Mouse (Mus musculus): ENCODE data around the gene Gprasp1.

Gene Gprasp1

DNA sequence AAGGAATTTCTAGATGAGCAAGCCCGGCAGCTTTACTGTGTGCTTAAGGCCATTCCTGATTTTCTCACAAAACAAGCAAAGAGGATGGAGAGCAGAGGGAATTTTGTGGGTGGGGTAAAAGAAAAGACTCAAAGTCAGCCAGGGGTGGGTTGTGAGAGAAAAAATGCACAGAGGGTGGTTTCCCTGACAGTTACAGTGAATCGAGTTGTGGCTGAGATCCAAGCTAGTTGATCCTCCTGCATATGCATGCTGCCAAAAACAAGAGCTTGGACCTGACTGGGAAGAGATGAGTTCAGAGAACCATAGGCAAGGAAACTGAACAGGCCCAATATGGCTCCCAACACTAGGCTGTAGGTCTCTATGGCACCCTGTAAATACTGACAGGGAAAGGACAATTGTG, 95.4 kb downstream of the Gprasp1 start:
- DNase-seq (ENCODE audit: low read depth): no peak

DNA sequence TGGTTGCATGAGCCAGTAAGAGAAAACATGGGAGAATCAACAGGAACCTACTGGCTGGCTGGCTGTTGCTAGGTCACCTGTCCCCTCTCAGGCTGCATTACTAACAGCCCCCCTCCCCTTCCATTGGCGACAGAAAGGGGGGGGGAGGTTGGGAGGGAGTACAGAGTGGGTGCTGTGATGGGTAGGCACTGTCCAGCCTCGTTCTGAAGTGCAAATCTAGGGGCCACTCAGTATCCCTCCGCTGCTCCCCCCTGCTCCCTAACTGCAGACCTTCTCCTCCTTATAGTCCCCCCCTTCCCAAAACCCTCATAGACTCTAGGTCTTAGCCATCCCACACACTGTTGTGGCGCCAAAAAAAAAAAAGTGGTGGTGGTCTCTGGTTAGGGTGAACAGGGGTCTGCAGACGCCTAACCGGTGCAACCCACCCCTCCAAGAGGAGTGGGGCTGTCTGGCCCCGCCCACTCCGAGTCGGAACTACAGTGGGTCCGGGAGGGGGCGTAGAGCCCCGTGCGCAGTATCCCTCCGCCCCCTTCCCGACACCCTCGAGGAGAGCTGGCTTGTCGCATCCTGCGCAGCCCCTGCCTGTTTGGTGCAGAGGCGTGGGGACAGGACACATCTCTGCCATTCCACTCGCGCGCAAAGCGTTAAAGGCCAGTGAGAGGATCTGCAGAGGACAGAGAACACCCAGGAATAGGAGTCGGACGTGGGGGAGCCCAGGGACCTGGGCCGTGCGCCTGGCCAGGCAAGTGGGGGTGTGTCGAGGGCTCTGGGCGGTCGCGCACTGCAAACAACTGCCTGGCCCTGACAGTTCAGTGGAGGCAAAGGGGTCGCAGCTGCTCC, 96.2 kb downstream of the Gprasp1 start, which contains the start of gene Gprasp2:
Gprasp2 (plus strand) TSS at position 514 of the 840 bp plus-strand sequence.
- DNase-seq (ENCODE audit: low read depth): peak; percentile 8

DNA sequence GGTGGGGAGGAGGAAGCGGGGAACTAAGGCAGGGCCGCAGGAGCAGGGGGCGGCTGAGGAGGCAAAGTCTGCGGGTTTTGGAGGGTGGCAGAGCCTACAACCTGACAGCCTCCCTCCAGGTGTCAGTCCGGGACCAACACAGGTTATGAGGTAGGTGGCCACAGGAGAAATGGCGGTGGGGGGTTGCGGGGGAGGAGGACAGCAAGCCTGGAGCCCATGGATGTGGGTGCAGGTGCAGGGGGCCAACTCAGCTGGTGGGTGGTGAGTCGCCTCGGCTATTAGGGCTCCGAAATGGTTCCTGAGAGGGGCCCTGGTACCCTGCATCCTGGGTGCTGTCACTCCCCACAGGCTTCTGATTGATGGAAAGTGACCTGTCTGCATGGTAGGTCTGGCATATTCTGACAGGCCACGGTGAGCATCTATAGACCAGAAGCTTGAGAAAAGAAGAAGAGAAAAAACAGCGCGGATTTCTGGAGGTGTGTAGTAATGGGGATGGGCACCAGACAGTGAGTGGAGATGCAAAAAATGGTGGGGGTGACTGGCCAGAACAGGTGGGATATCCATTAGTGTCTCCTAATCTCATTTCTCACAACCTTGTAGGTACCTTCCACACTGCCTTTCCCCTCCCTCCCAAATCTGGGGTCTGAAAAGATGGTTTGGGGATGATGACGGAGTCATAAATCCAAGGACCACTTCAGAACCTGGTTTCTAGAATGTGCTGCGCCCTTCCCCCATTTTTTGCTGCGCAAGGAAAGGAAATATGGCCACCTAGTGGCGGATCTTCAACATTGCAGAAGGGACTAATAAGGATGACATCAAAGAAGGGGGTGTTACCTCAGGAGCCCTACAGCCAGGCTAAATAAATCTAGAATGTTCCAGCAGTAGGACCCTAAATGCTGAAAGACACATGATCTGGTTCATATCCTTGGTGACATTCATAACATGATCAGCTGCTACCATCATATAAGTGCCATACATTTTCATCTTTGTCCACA, 97.2 kb downstream of the Gprasp1 start:
- DNase-seq (ENCODE audit: low read depth): peak; percentile 66

All from naive thymus-derived CD4-positive, alpha-beta T cell, adult 2 months (primary cell).